Mouse (Mus musculus) liver, embryonic 14.5 days (tissue): Measurements from ENCODE around the gene Ddx23.

Source experiments
- CTCF ChIP-seq: IDR thresholded peaks from 2 replicates; pipeline ENCODE4 v1.5.1; 2016; ENCODE audit warnings: antibody characterized with exemption, low read depth, control low read depth
- EP300 ChIP-seq: IDR thresholded peaks from 2 replicates; pipeline ENCODE4 v1.6.1; 2016; ENCODE audit warnings: antibody characterized with exemption, low read depth

- no peak for TF ChIP-seq EP300
- no peak for TF ChIP-seq CTCF
Measured at GRCm38 (mm10) chr15:98634541-98635081, 28.1 kb downstream of the Ddx23 start.
